Mouse (Mus musculus) hindbrain, embryonic 12.5 days (tissue): ENCODE data around the gene Galm. TPM values are rescaled to one million over a fixed set of nuclear protein-coding genes. Genes with fewer than 3 reads are reported as not detected.
"Not testable (repeated sequence)": the region's sequence is repeated elsewhere in the genome, so short reads cannot be mapped to it uniquely, and the experiment has no call there.

Source experiments
- ATAC-seq: fragments of 200-750 bp; cut with Nextera tagmentation; 2 replicates; pipeline ENCODE4 v1.8.0; 2017; ENCODE audit warnings: moderate TSS enrichment; ENCODE audit not compliant: low FRiP score
- H3K27ac ChIP-seq: fragments of 300-500 bp; sonication (generic); 2 replicates; pipeline ENCODE4 v1.5.1; 2016; ENCODE audit warnings: mild to moderate bottlenecking
- H3K27me3 ChIP-seq: fragments of 300-500 bp; sonication (generic); 2 replicates; pipeline ENCODE4 v1.6.1; 2016; ENCODE audit warnings: mild to moderate bottlenecking
- H3K36me3 ChIP-seq: fragments of 300-500 bp; sonication (generic); 2 replicates; pipeline ENCODE4 v1.6.1; 2016; ENCODE audit warnings: mild to moderate bottlenecking
- H3K4me1 ChIP-seq: fragments of 300-500 bp; sonication (generic); 2 replicates; pipeline ENCODE4 v1.6.1; 2016
- H3K4me2 ChIP-seq: fragments of 300-500 bp; sonication (generic); replicated peaks from 2 replicates; pipeline ENCODE4 v1.6.1; 2016; ENCODE audit warnings: mild to moderate bottlenecking
- H3K4me3 ChIP-seq: fragments of 300-500 bp; sonication (generic); 2 replicates; pipeline ENCODE4 v1.5.1; 2016; ENCODE audit warnings: mild to moderate bottlenecking
- H3K9ac ChIP-seq: fragments of 300-500 bp; sonication (generic); 2 replicates; pipeline ENCODE4 v1.6.1; 2016; ENCODE audit warnings: mild to moderate bottlenecking, moderate library complexity
- H3K9me3 ChIP-seq: fragments of 300-500 bp; sonication (generic); replicated peaks from 2 replicates; pipeline ENCODE4 v1.6.1; 2016; ENCODE audit warnings: mild to moderate bottlenecking
- WGBS: fragments of 180-500 bp; shearing (Covaris S2); methylation state at CpG from one replicate; pipeline ENCODE4 v1.1.7; 2016; 5-methylcytosine and 5-hydroxymethylcytosine counted together
- polyA plus RNA-seq: library from polyadenylated mRNA; unstranded; fragments of >200 nt; fragmentation: Nextera tagmentation; extraction: Ambion mirVana; gene quantifications from 2 replicates; pipeline ENCODE4 v1.2.1, GENCODE M21; 2016

Gene Galm
- polyA plus RNA-seq, 1 experiment from 2014 or later = 9.1 TPM

DNA sequence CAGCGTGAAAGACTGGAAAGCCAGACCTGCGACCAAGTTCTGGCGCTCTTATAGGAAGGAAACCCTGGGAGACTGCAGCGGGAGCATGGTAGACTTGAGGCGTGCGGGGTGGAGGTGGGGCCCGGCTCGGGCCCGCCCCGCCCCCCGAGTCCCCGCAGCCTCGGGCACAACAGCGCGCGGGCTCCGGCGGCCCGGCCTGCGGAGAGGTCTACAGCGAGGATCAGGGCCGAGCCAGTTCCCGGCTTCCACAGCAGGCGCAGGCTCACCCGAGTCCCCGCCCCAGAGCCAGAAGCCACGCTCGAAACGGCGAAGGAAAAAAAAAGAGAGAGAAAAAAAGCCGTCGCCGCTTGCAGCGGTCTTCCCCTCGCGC is 79.0 kb downstream of the Galm start:
- peak; percentile 73 for ATAC-seq
- Histone ChIP-seq H3K4me2 (peak overlapping the region; percentile 87), H3K27me3 (no peaks in the 10 kb centered on the region), H3K36me3 (peaks cover 31% of the 10 kb centered on the region), H3K4me1 (peaks cover 11% of the 10 kb centered on the region; the same call in 1 of the 2 replicates), H3K27ac (peak overlapping the region; percentile 99), H3K9ac (peak overlapping the region; percentile 97), H3K4me3 (peak overlapping the region; percentile 87), H3K9me3 (no peaks in the 10 kb centered on the region)
- WGBS = under 1% methylated on average over 36 of the region's 36 CpGs

DNA sequence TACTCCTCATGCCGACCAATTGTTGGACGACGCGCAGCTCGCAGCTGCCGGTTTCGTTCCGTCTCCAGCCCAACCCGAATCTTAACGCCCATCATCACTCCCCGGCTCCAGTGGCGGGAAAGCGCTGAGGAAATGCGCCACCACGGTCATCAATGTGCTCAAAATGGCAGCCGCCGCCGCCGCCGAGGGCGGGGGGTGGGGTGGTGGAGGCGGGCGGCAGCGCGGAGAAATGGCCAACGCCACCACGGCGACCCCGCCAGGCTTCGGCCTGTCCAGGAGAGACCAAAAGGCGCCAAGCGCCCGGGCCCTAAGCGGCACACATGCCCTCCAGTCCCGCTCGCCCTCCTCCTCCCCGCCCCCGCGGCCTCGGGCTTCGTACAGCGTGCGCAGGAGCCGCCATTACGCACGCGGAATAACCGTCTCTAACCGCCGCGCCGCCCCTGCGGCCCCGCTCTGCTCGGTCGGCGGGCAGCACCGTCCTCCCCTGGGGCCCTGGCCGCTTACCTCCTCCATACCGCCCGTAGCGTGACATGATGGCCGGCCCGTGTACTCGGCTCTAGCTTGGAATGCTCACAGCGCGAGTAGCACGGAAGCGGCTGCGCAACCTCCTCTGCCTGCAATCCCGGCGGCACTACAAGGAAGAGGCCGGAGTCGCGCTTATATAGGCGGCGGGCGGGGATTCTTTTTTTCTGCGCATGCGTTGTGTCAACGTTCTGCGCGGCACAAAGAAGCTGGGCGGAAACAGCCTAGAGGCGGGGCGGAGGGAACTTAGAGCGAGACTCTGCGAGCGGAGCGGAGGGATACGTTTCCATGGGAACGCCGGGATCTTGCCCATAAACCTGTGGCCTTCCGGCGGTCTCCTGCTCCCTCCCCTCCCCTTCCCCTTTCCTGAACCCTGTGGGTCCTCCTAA is 79.7 kb downstream of the Galm start, which contains the start of the genes Srsf7 and Ttc39d:
Srsf7 (minus strand) TSS at position 637 of the 911 bp plus-strand sequence.
Ttc39d (plus strand) TSS at position 790 of the 911 bp plus-strand sequence.
- Histone ChIP-seq H3K9me3 (no peaks in the 10 kb centered on the region), H3K4me3 (peak within 1 kb of the TSS; percentile 87), H3K27ac (peak within 1 kb of the TSS; percentile 99), H3K4me1 (peaks cover 11% of the 10 kb centered on the region; the same call in 1 of the 2 replicates), H3K4me2 (peak within 1 kb of the TSS; percentile 87), H3K9ac (peak within 1 kb of the TSS; percentile 97), H3K36me3 (peaks cover 25% of the 10 kb centered on the region), H3K27me3 (no peaks in the 10 kb centered on the region)
- under 1% methylated on average over 84 of the region's 95 CpGs for WGBS
- peak; percentile 93 for ATAC-seq

DNA sequence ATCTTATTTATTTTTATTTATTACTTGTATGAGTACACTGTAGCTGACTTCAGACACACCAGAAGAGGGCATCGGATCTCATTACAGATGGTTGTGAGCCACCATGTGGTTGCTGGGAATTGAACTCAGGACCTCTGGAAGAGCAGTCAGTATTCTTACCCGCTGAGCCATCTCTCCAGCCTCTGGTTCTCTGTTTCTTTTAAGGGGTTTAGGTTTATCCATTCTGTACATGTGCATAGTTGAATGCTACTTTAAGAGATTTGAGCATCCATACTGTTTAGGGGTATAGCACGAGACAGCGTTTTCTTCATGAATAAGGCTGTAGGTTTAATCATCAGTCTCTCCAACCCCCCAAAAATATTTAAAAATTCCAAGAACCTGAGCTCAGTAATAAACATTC is 86.7 kb downstream of the Galm start:
- H3K9me3 ChIP-seq, H3K4me3 ChIP-seq, H3K9ac ChIP-seq, H3K27ac ChIP-seq, H3K36me3 ChIP-seq, ATAC-seq, H3K27me3 ChIP-seq, H3K4me1 ChIP-seq, H3K4me2 ChIP-seq: not testable (repeated sequence)
- 90% methylated on average over 4 of the region's 4 CpGs for WGBS

DNA sequence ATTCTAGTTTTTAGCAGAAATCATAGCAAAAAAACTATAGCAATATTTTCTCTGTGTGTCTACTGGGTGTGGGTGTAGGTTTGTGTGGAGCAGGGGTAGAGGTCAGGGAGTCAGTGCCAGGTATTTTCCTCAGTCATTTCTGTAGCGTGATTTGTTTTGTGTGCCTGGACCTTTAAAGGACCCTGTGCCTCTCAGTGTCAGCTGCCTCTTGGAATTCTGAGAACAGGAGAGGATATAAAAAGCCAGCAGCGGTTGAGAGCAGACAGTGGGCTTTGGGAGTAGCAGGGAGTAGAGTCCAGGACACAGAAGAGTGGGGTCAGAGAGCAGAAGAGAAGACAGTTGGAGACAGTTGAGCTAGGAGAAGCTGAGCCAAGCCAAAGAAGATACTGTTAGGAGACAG is 92.9 kb downstream of the Galm start:
- H3K4me1 ChIP-seq = peaks cover 4% of the 10 kb centered on the region
- no peaks in the 10 kb centered on the region for H3K27me3 ChIP-seq
- no peak overlapping the region for H3K27ac ChIP-seq
- no peaks in the 10 kb centered on the region for H3K9me3 ChIP-seq
- ATAC-seq = no peak
- no peak overlapping the region for H3K9ac ChIP-seq
- no peak overlapping the region for H3K4me2 ChIP-seq
- H3K36me3 ChIP-seq = no peaks in the 10 kb centered on the region
- 66% methylated on average over 2 of the region's 2 CpGs for WGBS
- H3K4me3 ChIP-seq = no peak overlapping the region

DNA sequence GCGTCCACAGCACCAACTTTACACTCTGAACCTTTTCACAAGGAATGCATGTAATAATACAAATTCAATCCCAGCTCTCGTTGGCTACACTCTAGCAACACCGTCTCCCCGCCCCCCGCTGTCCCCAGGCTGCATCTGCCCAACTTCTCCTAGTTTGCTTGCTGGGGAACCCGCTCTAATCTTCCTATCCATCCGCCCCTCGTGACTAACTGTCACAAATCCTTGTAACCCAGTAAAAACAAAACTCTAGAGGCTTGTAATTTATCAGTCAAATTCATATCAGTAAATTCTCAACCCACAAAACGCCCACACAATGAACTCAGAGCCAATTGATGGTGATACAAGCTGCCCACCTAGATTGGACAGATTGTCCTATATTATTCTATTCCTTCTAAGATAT is 93.9 kb downstream of the Galm start:
- no peak overlapping the region for H3K9ac ChIP-seq
- H3K9me3 ChIP-seq = no peaks in the 10 kb centered on the region
- no peak overlapping the region for H3K4me3 ChIP-seq
- no peak overlapping the region for H3K27ac ChIP-seq
- H3K36me3 ChIP-seq = no peaks in the 10 kb centered on the region
- 74% methylated on average over 9 of the region's 9 CpGs for WGBS
- H3K4me1 ChIP-seq = peaks cover 5% of the 10 kb centered on the region
- no peak overlapping the region for H3K4me2 ChIP-seq
- ATAC-seq = no peak
- H3K27me3 ChIP-seq = no peaks in the 10 kb centered on the region

DNA sequence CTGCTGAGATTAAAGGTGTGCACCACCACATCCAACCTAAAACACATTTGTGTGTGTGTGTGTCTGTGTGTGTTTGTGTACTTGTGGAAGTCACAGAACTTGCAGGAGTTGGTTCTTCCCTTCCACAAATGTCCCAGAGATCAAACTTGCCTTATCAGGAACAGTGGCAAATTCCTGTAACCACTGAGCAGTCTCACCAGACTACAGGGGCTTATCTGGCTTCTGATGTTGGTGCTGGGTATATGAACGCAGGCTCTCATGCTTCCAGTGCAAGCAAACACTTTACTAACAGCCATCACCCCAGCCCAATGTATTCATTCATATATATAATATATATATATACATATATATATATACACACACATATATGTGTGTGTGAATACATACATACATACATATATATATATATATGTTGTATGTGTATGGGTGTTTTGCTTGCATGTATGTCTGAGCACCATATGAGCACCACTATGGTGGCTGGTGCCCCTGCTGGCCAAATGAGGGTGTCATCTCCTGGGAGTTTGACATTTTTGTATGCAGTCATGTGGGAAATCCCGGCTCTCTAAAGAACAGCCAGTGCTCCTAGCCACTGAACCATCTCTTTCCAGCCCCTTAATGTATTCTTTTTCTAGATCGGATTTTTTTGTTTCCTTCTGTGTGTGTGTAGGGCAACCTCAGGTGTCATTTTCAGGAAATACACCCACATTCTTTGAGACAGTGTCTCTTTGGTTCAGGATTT is 94.8 kb downstream of the Galm start:
- H3K27me3 ChIP-seq = no peaks in the 10 kb centered on the region
- no peak overlapping the region for H3K27ac ChIP-seq
- no peaks in the 10 kb centered on the region for H3K9me3 ChIP-seq
- no peak overlapping the region for H3K9ac ChIP-seq
- no peak for ATAC-seq
- no peak overlapping the region for H3K4me3 ChIP-seq
- H3K36me3 ChIP-seq = no peaks in the 10 kb centered on the region
- H3K4me2 ChIP-seq = no peak overlapping the region
- WGBS = 62% methylated on average over 3 of the region's 3 CpGs
- H3K4me1 ChIP-seq = peaks cover 5% of the 10 kb centered on the region

DNA sequence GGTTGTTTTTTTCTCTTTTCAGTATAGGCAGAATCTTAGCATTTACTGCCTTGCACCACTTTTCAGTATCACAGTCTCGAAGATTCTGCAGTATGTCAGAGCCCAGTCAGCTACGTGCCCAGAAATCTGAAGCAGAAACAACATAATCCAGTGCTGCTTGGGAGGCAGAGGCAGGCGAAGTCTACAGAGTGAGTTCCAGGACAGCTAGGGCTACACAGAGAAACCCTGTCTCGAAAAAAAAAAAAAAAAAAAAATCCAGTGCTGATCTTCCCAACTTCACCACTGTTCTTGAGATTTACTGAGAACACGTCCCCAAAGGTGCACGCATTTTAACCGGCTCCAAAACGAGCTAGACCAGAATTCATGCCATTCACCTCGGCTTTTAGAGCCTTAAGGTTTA is 96.6 kb downstream of the Galm start:
- ATAC-seq = peak; percentile 64
- Histone ChIP-seq H3K4me1 (peaks cover 5% of the 10 kb centered on the region), H3K9me3 (no peaks in the 10 kb centered on the region), H3K9ac (peak overlapping the region; percentile 65; the same call in 1 of the 2 replicates), H3K27me3 (no peaks in the 10 kb centered on the region), H3K4me2 (peak overlapping the region; percentile 76), H3K36me3 (peaks cover 3% of the 10 kb centered on the region; the same call in 1 of the 2 replicates), H3K4me3 (peak overlapping the region; percentile 57), H3K27ac (peak overlapping the region; percentile 81; the same call in 1 of the 2 replicates)
- 11% methylated on average over 9 of the region's 9 CpGs for WGBS

DNA sequence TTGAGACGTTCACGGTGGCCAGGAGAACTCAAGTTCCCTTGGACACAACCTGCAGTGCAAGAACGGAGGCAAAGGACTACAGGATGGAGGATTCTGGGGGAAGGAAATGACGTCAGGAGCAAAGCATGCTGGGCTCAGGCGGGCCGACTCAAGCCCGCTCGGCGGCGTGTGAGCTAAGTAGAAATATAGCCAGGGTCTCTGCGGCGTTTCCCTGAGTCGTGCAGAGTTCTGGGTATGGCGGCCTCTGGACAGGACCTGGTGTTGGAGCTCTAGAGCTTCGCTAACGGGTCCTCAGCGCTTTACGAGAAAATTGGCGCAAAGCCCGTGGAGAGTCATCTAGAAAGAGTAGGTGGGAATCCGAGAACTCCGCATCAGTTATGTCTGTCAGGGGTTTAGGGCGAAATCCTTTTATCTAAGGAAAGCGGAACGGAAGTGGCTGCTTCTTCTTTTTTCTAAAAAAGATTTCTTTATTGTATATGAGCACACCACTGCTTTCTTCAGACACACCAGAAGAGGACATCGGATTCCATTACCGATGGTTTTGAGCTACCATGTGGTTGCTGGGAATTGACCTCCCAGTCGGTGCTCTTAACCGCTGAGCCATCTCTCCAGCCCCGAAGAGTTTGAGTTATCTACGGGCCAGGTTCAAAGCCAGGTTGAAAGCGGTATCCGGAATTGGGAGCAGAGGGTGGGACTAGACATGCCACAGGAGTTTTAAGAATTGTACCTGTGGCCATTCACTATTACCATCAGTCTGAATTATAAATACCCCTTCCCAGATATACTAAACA is 97.2 kb downstream of the Galm start, which contains the start of gene Gemin6:
Gemin6 (plus strand) TSS at position 116 of the 791 bp plus-strand sequence.
- H3K9ac ChIP-seq = peak within 1 kb of the TSS; percentile 65
- under 1% methylated on average over 33 of the region's 33 CpGs for WGBS
- H3K36me3 ChIP-seq = peaks cover 9% of the 10 kb centered on the region; the same call in 1 of the 2 replicates
- H3K9me3 ChIP-seq = no peaks in the 10 kb centered on the region
- H3K4me2 ChIP-seq = peak within 1 kb of the TSS; percentile 76
- H3K27ac ChIP-seq = peak within 1 kb of the TSS; percentile 81
- ATAC-seq = peak; percentile 98
- H3K27me3 ChIP-seq = no peaks in the 10 kb centered on the region
- H3K4me1 ChIP-seq = peaks cover 7% of the 10 kb centered on the region
- H3K4me3 ChIP-seq = peak within 1 kb of the TSS; percentile 57

DNA sequence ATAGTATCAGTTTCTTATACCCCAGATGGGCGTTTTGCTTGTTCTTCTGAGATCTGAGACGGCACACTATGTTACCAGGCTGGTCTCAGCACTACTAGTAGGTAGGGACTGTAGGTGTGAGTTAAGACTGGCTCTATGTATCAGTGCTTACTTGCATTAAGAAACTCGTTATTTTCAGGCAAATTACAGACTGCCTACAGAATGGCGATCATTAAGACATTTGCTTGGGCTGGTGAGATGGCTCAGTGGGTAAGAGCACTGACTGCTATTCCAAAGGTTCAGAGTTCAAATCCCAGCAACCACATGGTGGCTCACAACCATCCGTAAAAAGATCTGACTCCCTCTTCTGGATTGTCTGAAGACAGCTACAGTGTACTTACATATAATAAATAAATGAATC is 97.9 kb downstream of the Galm start:
- Histone ChIP-seq H3K4me3 (peak overlapping the region; percentile 57), H3K4me2 (peak overlapping the region; percentile 76), H3K9ac (peak overlapping the region; percentile 65)
- H3K4me1 ChIP-seq, H3K27ac ChIP-seq, H3K9me3 ChIP-seq, ATAC-seq, H3K36me3 ChIP-seq, H3K27me3 ChIP-seq: not testable (repeated sequence)
- 56% methylated on average over 5 of the region's 5 CpGs for WGBS

DNA sequence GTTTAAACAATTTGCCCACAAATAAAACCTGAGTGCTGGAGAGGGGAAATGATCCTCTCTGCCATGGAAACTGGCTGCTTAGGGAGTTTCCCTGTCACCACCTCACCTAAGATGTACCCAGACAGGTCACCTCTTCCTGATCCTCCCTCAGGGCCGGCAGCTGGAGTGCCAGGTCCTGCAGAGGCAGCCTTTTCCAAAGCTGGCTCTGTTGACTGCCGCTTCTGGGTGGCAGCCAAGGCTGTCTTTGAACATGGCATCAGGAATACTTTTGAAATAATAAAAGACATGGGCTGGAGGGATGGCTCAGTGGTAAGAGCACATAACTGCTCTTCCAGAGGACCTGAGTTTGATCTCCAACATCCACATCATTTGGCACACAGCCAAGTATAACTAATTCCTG is 102.1 kb downstream of the Galm start:
- peaks cover 9% of the 10 kb centered on the region; the same call in 1 of the 2 replicates for H3K36me3 ChIP-seq
- 83% methylated on average over 2 of the region's 2 CpGs for WGBS
- ATAC-seq = no peak
- H3K9me3 ChIP-seq = no peaks in the 10 kb centered on the region
- H3K27ac ChIP-seq = no peak overlapping the region
- no peak overlapping the region for H3K9ac ChIP-seq
- H3K4me2 ChIP-seq = no peak overlapping the region
- H3K27me3 ChIP-seq = no peaks in the 10 kb centered on the region
- H3K4me1 ChIP-seq = peaks cover 7% of the 10 kb centered on the region
- H3K4me3 ChIP-seq = no peak overlapping the region

DNA sequence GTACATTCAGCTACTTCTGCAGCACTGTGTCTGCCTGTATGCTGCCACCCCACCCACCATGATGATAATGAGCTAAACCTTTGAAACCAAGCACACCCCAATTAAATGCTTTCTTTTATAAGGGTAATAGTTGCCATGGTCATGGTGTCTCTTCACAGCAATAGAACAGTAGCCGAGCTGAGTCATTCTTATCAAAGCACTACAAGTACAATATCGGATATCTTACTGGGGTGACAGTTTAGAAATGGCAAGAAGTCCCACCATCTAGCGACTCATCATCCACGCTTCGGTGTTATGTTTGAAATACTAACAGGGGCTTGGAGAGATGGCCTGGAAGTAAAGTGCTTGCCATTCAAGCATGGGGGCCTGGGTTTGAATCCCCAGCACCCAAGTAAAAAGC is 106.6 kb downstream of the Galm start:
- H3K27me3 ChIP-seq = no peaks in the 10 kb centered on the region
- no peak for ATAC-seq
- WGBS = 96% methylated on average over 5 of the region's 5 CpGs
- H3K27ac ChIP-seq = no peak overlapping the region
- no peak overlapping the region for H3K4me3 ChIP-seq
- H3K9ac ChIP-seq = no peak overlapping the region
- peaks cover 21% of the 10 kb centered on the region for H3K36me3 ChIP-seq
- no peak overlapping the region for H3K4me2 ChIP-seq
- no peaks in the 10 kb centered on the region for H3K9me3 ChIP-seq
- 0 out of 2 replicates have a peak, but pooled peaks cover 2% of the 10 kb centered on the region for H3K4me1 ChIP-seq
